8 mouse cellular contexts compared by ENCODE assay signal in genomic region chr11:98786359-98787214, GRCm38 (mm10). TPM values are rescaled to one million over a fixed set of nuclear protein-coding genes. Genes with fewer than 3 reads are reported as not detected.
DNase-seq lines count a peak whose midpoint lies in the region; ATAC-seq and TF ChIP-seq lines count a peak whose summit lies in the region.

No protein-coding gene starts in this region.

- intact Hi-C loops in heart, adult 2 months (cut with DNase I): loop anchor here (1.0 to 2.0 kb wide), 3 partner anchors 14 to 86 kb away; no protein-coding TSS in a partner anchor

- TF ChIP-seq CTCF in heart, adult 2 months (IDR thresholded peaks at IDR 0.05): peak; percentile 85
- TF ChIP-seq CTCF in spleen, adult 2 months (IDR thresholded peaks at IDR 0.05; ENCODE audit: extremely low read depth, insufficient read depth, insufficient read length, insufficient replicate concordance): peak; percentile 80; the same call in 1 of the 2 replicates

- peaks cover 58% of the 10 kb centered on the region for H3K4me1 ChIP-seq in embryonic facial prominence, embryonic 12.5 days
- peaks cover 40% of the 10 kb centered on the region for H3K4me1 ChIP-seq in heart, adult 2 months (ENCODE audit: control insufficient read depth, insufficient read depth, low read length)
- peaks cover 59% of the 10 kb centered on the region for H3K4me1 ChIP-seq in limb, embryonic 12.5 days (replicated peaks)
- H3K4me1 ChIP-seq in midbrain, embryonic 14.5 days (ENCODE audit: control insufficient read depth, insufficient read depth, low read length): peaks cover 45% of the 10 kb centered on the region
- peaks cover 36% of the 10 kb centered on the region for H3K4me1 ChIP-seq in spleen, adult 2 months (ENCODE audit: control insufficient read depth, insufficient read depth, insufficient read length)

- no peaks in the 10 kb centered on the region for H3K36me3 ChIP-seq in embryonic facial prominence, embryonic 12.5 days
- peaks cover 9% of the 10 kb centered on the region for H3K36me3 ChIP-seq in heart, adult 2 months (ENCODE audit: control insufficient read depth, insufficient read depth, low read length)
- no peaks in the 10 kb centered on the region for H3K36me3 ChIP-seq in limb, embryonic 12.5 days
- no peaks in the 10 kb centered on the region for H3K36me3 ChIP-seq in midbrain, embryonic 14.5 days (ENCODE audit: control insufficient read depth, insufficient read depth, low read length)
- H3K36me3 ChIP-seq in spleen, adult 2 months (ENCODE audit: control insufficient read depth, insufficient read depth, low read length): no peaks in the 10 kb centered on the region

- no peaks in the 10 kb centered on the region for H3K27me3 ChIP-seq in embryonic facial prominence, embryonic 12.5 days
- H3K27me3 ChIP-seq in heart, adult 2 months (ENCODE audit: control insufficient read depth, insufficient read depth, low read length): no peaks in the 10 kb centered on the region
- H3K27me3 ChIP-seq in limb, embryonic 12.5 days: no peaks in the 10 kb centered on the region
- H3K27me3 ChIP-seq in midbrain, embryonic 14.5 days (ENCODE audit: control insufficient read depth, insufficient read depth, low read length): no peaks in the 10 kb centered on the region
- H3K27me3 ChIP-seq in spleen, adult 2 months (ENCODE audit: control insufficient read depth, insufficient read depth, low read length): no peaks in the 10 kb centered on the region

- TF ChIP-seq EP300 in heart, adult 2 months (IDR thresholded peaks at IDR 0.05; ENCODE audit: insufficient read depth, low read depth, low read length): peak; percentile 85

- TF ChIP-seq POLR2A in heart, adult 2 months (IDR thresholded peaks at IDR 0.05; ENCODE audit: insufficient read depth, low read depth, low read length): peak; percentile 85
- TF ChIP-seq POLR2A in spleen, adult 2 months (IDR thresholded peaks at IDR 0.05; ENCODE audit: low read depth, low read length): no peak

- H3K9ac ChIP-seq in embryonic facial prominence, embryonic 12.5 days: no peak overlapping the region
- peak overlapping the region; percentile 81 for H3K9ac ChIP-seq in heart, adult 2 months (ENCODE audit: low read depth, low read length)
- 0 out of 2 replicates have a peak overlapping the region, but pooled peaks have one; percentile 23 for H3K9ac ChIP-seq in limb, embryonic 12.5 days (replicated peaks)
- 0 out of 2 replicates have a peak overlapping the region, but pooled peaks have one; percentile 9 for H3K9ac ChIP-seq in midbrain, embryonic 14.5 days (replicated peaks; ENCODE audit: low read length)

- no peaks in the 10 kb centered on the region for H3K79me2 ChIP-seq in heart, adult 2 months (replicated peaks; ENCODE audit: control insufficient read depth, insufficient read depth, low read length)

- 0 out of 2 replicates have a peak, but pooled peaks have one; percentile 3 for ATAC-seq in embryonic facial prominence, embryonic 12.5 days (ENCODE audit: insufficient number of reproducible peaks, insufficient read depth, low FRiP score, low TSS enrichment)
- peak; percentile 9; the same call in 1 of the 2 replicates for ATAC-seq in limb, embryonic 12.5 days (ENCODE audit: insufficient number of reproducible peaks, insufficient read depth, low FRiP score, low TSS enrichment, low read depth)
- ATAC-seq in midbrain, embryonic 14.5 days (ENCODE audit: low FRiP score, low TSS enrichment): peak; percentile 53

- WGBS in embryonic facial prominence, embryonic 12.5 days: 2% methylated on average over 14 of the region's 15 CpGs
- WGBS in heart, adult 2 months: under 1% methylated on average over 14 of the region's 15 CpGs
- 3% methylated on average over 14 of the region's 15 CpGs for WGBS in limb, embryonic 12.5 days
- WGBS in midbrain, embryonic 14.5 days: 2% methylated on average over 15 of the region's 15 CpGs
- WGBS in spleen, adult 2 months: 1% methylated on average over 14 of the region's 15 CpGs

- 0 out of 2 replicates have a peak overlapping the region, but pooled peaks have one; percentile 4 for H3K4me3 ChIP-seq in embryonic facial prominence, embryonic 12.5 days
- peak overlapping the region; percentile 45 for H3K4me3 ChIP-seq in heart, adult 2 months
- H3K4me3 ChIP-seq in limb, embryonic 12.5 days (replicated peaks): 0 out of 2 replicates have a peak overlapping the region, but pooled peaks have one; percentile 3
- no peak overlapping the region for H3K4me3 ChIP-seq in midbrain, embryonic 14.5 days (replicated peaks; ENCODE audit: low read depth, low read length)
- peak overlapping the region; percentile 20; the same call in 1 of the 2 replicates for H3K4me3 ChIP-seq in spleen, adult 2 months (ENCODE audit: extremely low read depth, insufficient read depth, insufficient read length)

- peak overlapping the region; percentile 72 for H3K27ac ChIP-seq in embryonic facial prominence, embryonic 12.5 days
- H3K27ac ChIP-seq in heart, adult 2 months: peak overlapping the region; percentile 99
- H3K27ac ChIP-seq in limb, embryonic 12.5 days: peak overlapping the region; percentile 86
- H3K27ac ChIP-seq in midbrain, embryonic 14.5 days (replicated peaks; ENCODE audit: low read depth, low read length): peak overlapping the region; percentile 60
- peak overlapping the region; percentile 63 for H3K27ac ChIP-seq in spleen, adult 2 months (ENCODE audit: insufficient read depth, low read length)

- peak; percentile 94 for DNase-seq in 416B (ENCODE audit: low read depth)
- DNase-seq in adrenal gland, postnatal 36 days: peak; percentile 95
- peak; percentile 97 for DNase-seq in heart, adult 2 months
- peak; percentile 99 for DNase-seq in kidney, adult 8-10 months
- peak; percentile 94 for DNase-seq in midbrain, embryonic 14.5 days
- peak; percentile 79 to 91 for DNase-seq in spleen, adult 2 months (ENCODE audit: low read depth in 1 of 2, low spot score in 2 of 2)

- peak overlapping the region; percentile 40 for H3K4me2 ChIP-seq in embryonic facial prominence, embryonic 12.5 days (replicated peaks)
- H3K4me2 ChIP-seq in limb, embryonic 12.5 days: peak overlapping the region; percentile 48
- H3K4me2 ChIP-seq in midbrain, embryonic 14.5 days (ENCODE audit: low read length): peak overlapping the region; percentile 40

- no peaks in the 10 kb centered on the region for H3K9me3 ChIP-seq in embryonic facial prominence, embryonic 12.5 days
- H3K9me3 ChIP-seq in limb, embryonic 12.5 days: no peaks in the 10 kb centered on the region
- no peaks in the 10 kb centered on the region for H3K9me3 ChIP-seq in midbrain, embryonic 14.5 days (ENCODE audit: control insufficient read depth, low read length)

RNA-seq across cellular contexts. Expression of gene Msl1, which starts 8.7 kb away (rescaled TPM):
- total RNA-seq in adrenal gland, postnatal 36 days (2021): 100 to 1,000 TPM in 1 of 2 experiments, 10 to 100 TPM in 1; 94.2 to 106 TPM
- polyA plus RNA-seq in embryonic facial prominence, embryonic 12.5 days (2016; fragmentation: Nextera tagmentation; extraction: Ambion mirVana): 35.2 and 35.6 TPM in 2 replicates
- total RNA-seq in heart, adult 2 months (2021): 10 to 100 TPM; 68.9 to 75.3 TPM
- polyA plus RNA-seq in heart, adult 2 months (2012; rRNA removed): 21.9 and 44.4 TPM in 2 replicates
- polyA plus RNA-seq in limb, embryonic 12.5 days (2016; fragmentation: Nextera tagmentation; extraction: Ambion mirVana): 32.7 and 35.3 TPM in 2 replicates
- 25.0 and 35.9 TPM in 2 replicates for polyA plus RNA-seq in midbrain, embryonic 14.5 days (2014; fragmentation: Nextera tagmentation; extraction: Ambion mirVana)
- 23.3 and 41.2 TPM in 2 replicates for polyA plus RNA-seq in spleen, adult 2 months (2012; rRNA removed)

RNA-seq across cellular contexts. Expression of gene Nr1d1, which starts 11.5 kb away (rescaled TPM):
- total RNA-seq in adrenal gland, postnatal 36 days (2021): 100 to 1,000 TPM; 116 to 171 TPM
- 1.6 and 1.7 TPM in 2 replicates for polyA plus RNA-seq in embryonic facial prominence, embryonic 12.5 days (2016; fragmentation: Nextera tagmentation; extraction: Ambion mirVana)
- total RNA-seq in heart, adult 2 months (2021): 100 to 1,000 TPM in 1 of 2 experiments, 10 to 100 TPM in 1; 35.5 to 111 TPM
- 190 and 208 TPM in 2 replicates for polyA plus RNA-seq in heart, adult 2 months (2012; rRNA removed)
- polyA plus RNA-seq in limb, embryonic 12.5 days (2016; fragmentation: Nextera tagmentation; extraction: Ambion mirVana): 0.79 and 1.0 TPM in 2 replicates
- 3.0 TPM in 2 replicates for polyA plus RNA-seq in midbrain, embryonic 14.5 days (2014; fragmentation: Nextera tagmentation; extraction: Ambion mirVana)
- polyA plus RNA-seq in spleen, adult 2 months (2012; rRNA removed): 27.7 and 29.0 TPM in 2 replicates

RNA-seq across cellular contexts. Expression of gene Casc3, which starts 18.1 kb away (rescaled TPM):
- total RNA-seq in adrenal gland, postnatal 36 days (2021): 10 to 100 TPM; 29.6 to 34.3 TPM
- 53.9 and 54.0 TPM in 2 replicates for polyA plus RNA-seq in embryonic facial prominence, embryonic 12.5 days (2016; fragmentation: Nextera tagmentation; extraction: Ambion mirVana)
- 10 to 100 TPM; 18.7 to 20.7 TPM for total RNA-seq in heart, adult 2 months (2021)
- 17.5 and 25.2 TPM in 2 replicates for polyA plus RNA-seq in heart, adult 2 months (2012; rRNA removed)
- 48.1 and 54.1 TPM in 2 replicates for polyA plus RNA-seq in limb, embryonic 12.5 days (2016; fragmentation: Nextera tagmentation; extraction: Ambion mirVana)
- 46.6 and 57.3 TPM in 2 replicates for polyA plus RNA-seq in midbrain, embryonic 14.5 days (2014; fragmentation: Nextera tagmentation; extraction: Ambion mirVana)
- polyA plus RNA-seq in spleen, adult 2 months (2012; rRNA removed): 30.2 and 32.6 TPM in 2 replicates

RNA-seq across cellular contexts. Expression of gene Thra, which starts 46.1 kb away (rescaled TPM):
- 10 to 100 TPM; 69.2 to 91.7 TPM for total RNA-seq in adrenal gland, postnatal 36 days (2021)
- 29.1 and 34.3 TPM in 2 replicates for polyA plus RNA-seq in embryonic facial prominence, embryonic 12.5 days (2016; fragmentation: Nextera tagmentation; extraction: Ambion mirVana)
- total RNA-seq in heart, adult 2 months (2021): 100 to 1,000 TPM; 103 to 105 TPM
- polyA plus RNA-seq in heart, adult 2 months (2012; rRNA removed): 89.4 and 104 TPM in 2 replicates
- polyA plus RNA-seq in limb, embryonic 12.5 days (2016; fragmentation: Nextera tagmentation; extraction: Ambion mirVana): 22.3 and 24.9 TPM in 2 replicates
- polyA plus RNA-seq in midbrain, embryonic 14.5 days (2014; fragmentation: Nextera tagmentation; extraction: Ambion mirVana): 175 and 194 TPM in 2 replicates
- polyA plus RNA-seq in spleen, adult 2 months (2012; rRNA removed): 19.8 and 20.7 TPM in 2 replicates

RNA-seq across cellular contexts. Expression of gene Rapgefl1, which starts 50.0 kb away (rescaled TPM):
- under 1 TPM; 0.46 to 0.69 TPM for total RNA-seq in adrenal gland, postnatal 36 days (2021)
- polyA plus RNA-seq in embryonic facial prominence, embryonic 12.5 days (2016; fragmentation: Nextera tagmentation; extraction: Ambion mirVana): 2.6 and 3.1 TPM in 2 replicates
- total RNA-seq in heart, adult 2 months (2021): under 1 TPM; 0.50 to 0.77 TPM
- 2.8 and 3.0 TPM in 2 replicates for polyA plus RNA-seq in heart, adult 2 months (2012; rRNA removed)
- polyA plus RNA-seq in limb, embryonic 12.5 days (2016; fragmentation: Nextera tagmentation; extraction: Ambion mirVana): 2.5 and 3.3 TPM in 2 replicates
- polyA plus RNA-seq in midbrain, embryonic 14.5 days (2014; fragmentation: Nextera tagmentation; extraction: Ambion mirVana): 8.8 and 9.6 TPM in 2 replicates
- 1.9 and 3.3 TPM in 2 replicates for polyA plus RNA-seq in spleen, adult 2 months (2012; rRNA removed)

Comparison
In these comparisons a context has a peak if more than half of its experiments do, and no peak if none do; other contexts are left out.
1. ATAC-seq: peak in every context shown above with its lines; median percentile 53 in midbrain, embryonic 14.5 days; 9 in limb, embryonic 12.5 days; 3 in embryonic facial prominence, embryonic 12.5 days.